In genomic region chr4:43394345-43394891, GRCm38 (mm10) we compare ENCODE assay signal across 8 mouse cellular contexts. TPM values are rescaled to one million over a fixed set of nuclear protein-coding genes. Genes with fewer than 3 reads are reported as not detected.
DNase-seq lines count a peak whose midpoint lies in the region; ATAC-seq lines count a peak whose summit lies in the region.

No protein-coding gene starts in this region.

- ATAC-seq in midbrain, embryonic 14.5 days (ENCODE audit: low FRiP score, low TSS enrichment), result no peak
- ATAC-seq in midbrain, embryonic 13.5 days, result no peak
- ATAC-seq in embryonic facial prominence, embryonic 12.5 days (ENCODE audit: insufficient number of reproducible peaks, insufficient read depth, low FRiP score, low TSS enrichment), result no peak
- ATAC-seq in liver, embryonic 11.5 days (replicated peaks; ENCODE audit: low FRiP score), result no peak

- H3K9ac ChIP-seq in midbrain, embryonic 14.5 days (replicated peaks; ENCODE audit: low read length), result no peak overlapping the region
- H3K9ac ChIP-seq in midbrain, embryonic 13.5 days (replicated peaks), result no peak overlapping the region
- no peak overlapping the region for H3K9ac ChIP-seq in embryonic facial prominence, embryonic 12.5 days
- no peak overlapping the region for H3K9ac ChIP-seq in liver, embryonic 11.5 days (ENCODE audit: low read depth, low read length)

- H3K4me3 ChIP-seq in midbrain, embryonic 14.5 days (replicated peaks; ENCODE audit: low read depth, low read length), result no peak overlapping the region
- no peak overlapping the region for H3K4me3 ChIP-seq in midbrain, embryonic 13.5 days (replicated peaks)
- H3K4me3 ChIP-seq in embryonic facial prominence, embryonic 12.5 days, result no peak overlapping the region
- no peak overlapping the region for H3K4me3 ChIP-seq in liver, embryonic 11.5 days (ENCODE audit: low read depth, low read length)

- no peak for DNase-seq in midbrain, embryonic 14.5 days
- DNase-seq in heart, postnatal 14 days, result peak; percentile 77
- DNase-seq in liver, embryonic 11.5 days (ENCODE audit: low spot score), result no peak
- peak; percentile 58 for DNase-seq in ovary, postnatal 36 days (ENCODE audit: low spot score)
- DNase-seq in thymus, postnatal 14 days, result no peak
- no peak for DNase-seq in left cerebral cortex, adult 11 months (ENCODE audit: low spot score)

- peaks cover 9% of the 10 kb centered on the region; the same call in 1 of the 2 replicates for H3K4me1 ChIP-seq in midbrain, embryonic 14.5 days (ENCODE audit: control insufficient read depth, insufficient read depth, low read length)
- H3K4me1 ChIP-seq in midbrain, embryonic 13.5 days (replicated peaks), result peaks cover 17% of the 10 kb centered on the region
- peaks cover 44% of the 10 kb centered on the region for H3K4me1 ChIP-seq in embryonic facial prominence, embryonic 12.5 days
- peaks cover 8% of the 10 kb centered on the region; the same call in 1 of the 2 replicates for H3K4me1 ChIP-seq in liver, embryonic 11.5 days (replicated peaks; ENCODE audit: control insufficient read depth, insufficient read depth, low read length)

- no peaks in the 10 kb centered on the region for H3K27me3 ChIP-seq in midbrain, embryonic 14.5 days (ENCODE audit: control insufficient read depth, insufficient read depth, low read length)
- no peaks in the 10 kb centered on the region for H3K27me3 ChIP-seq in midbrain, embryonic 13.5 days
- H3K27me3 ChIP-seq in embryonic facial prominence, embryonic 12.5 days, result no peaks in the 10 kb centered on the region
- peaks cover 5% of the 10 kb centered on the region; the same call in 1 of the 2 replicates for H3K27me3 ChIP-seq in liver, embryonic 11.5 days (replicated peaks; ENCODE audit: control insufficient read depth, insufficient read depth, low read length)

- H3K9me3 ChIP-seq in midbrain, embryonic 14.5 days (ENCODE audit: control insufficient read depth, low read length), result no peaks in the 10 kb centered on the region
- no peaks in the 10 kb centered on the region for H3K9me3 ChIP-seq in midbrain, embryonic 13.5 days
- H3K9me3 ChIP-seq in embryonic facial prominence, embryonic 12.5 days, result no peaks in the 10 kb centered on the region
- no peaks in the 10 kb centered on the region for H3K9me3 ChIP-seq in liver, embryonic 11.5 days (ENCODE audit: control insufficient read depth, low read length)

- H3K27ac ChIP-seq in midbrain, embryonic 14.5 days (replicated peaks; ENCODE audit: low read depth, low read length), result 0 out of 2 replicates have a peak overlapping the region, but pooled peaks have one; percentile 37
- H3K27ac ChIP-seq in midbrain, embryonic 13.5 days, result no peak overlapping the region
- peak overlapping the region; percentile 70 for H3K27ac ChIP-seq in embryonic facial prominence, embryonic 12.5 days
- H3K27ac ChIP-seq in liver, embryonic 11.5 days (ENCODE audit: low read depth, low read length), result peak overlapping the region; percentile 19; the same call in 1 of the 2 replicates

- intact Hi-C loops in heart, postnatal 14 days (cut with DNase I), result loop anchor here (1.0 kb wide), 1 partner anchor 12 kb away; no protein-coding TSS in a partner anchor

- WGBS in midbrain, embryonic 14.5 days, result 77% methylated on average over 15 of the region's 15 CpGs
- 73% methylated on average over 15 of the region's 15 CpGs for WGBS in midbrain, embryonic 13.5 days
- 37% methylated on average over 15 of the region's 15 CpGs for WGBS in embryonic facial prominence, embryonic 12.5 days
- WGBS in liver, embryonic 11.5 days, result 46% methylated on average over 15 of the region's 15 CpGs

- H3K36me3 ChIP-seq in midbrain, embryonic 14.5 days (ENCODE audit: control insufficient read depth, insufficient read depth, low read length), result no peaks in the 10 kb centered on the region; the same call in 1 of the 2 replicates
- no peaks in the 10 kb centered on the region for H3K36me3 ChIP-seq in midbrain, embryonic 13.5 days
- no peaks in the 10 kb centered on the region for H3K36me3 ChIP-seq in embryonic facial prominence, embryonic 12.5 days
- H3K36me3 ChIP-seq in liver, embryonic 11.5 days (ENCODE audit: control insufficient read depth, insufficient read depth, low read length), result no peaks in the 10 kb centered on the region

- H3K4me2 ChIP-seq in midbrain, embryonic 14.5 days (ENCODE audit: low read length), result no peak overlapping the region
- no peak overlapping the region for H3K4me2 ChIP-seq in midbrain, embryonic 13.5 days (replicated peaks)
- H3K4me2 ChIP-seq in embryonic facial prominence, embryonic 12.5 days (replicated peaks), result no peak overlapping the region
- no peak overlapping the region for H3K4me2 ChIP-seq in liver, embryonic 11.5 days

RNA-seq across cellular contexts. Expression of gene Rusc2, which starts 12.6 kb away (rescaled TPM):
- polyA plus RNA-seq in midbrain, embryonic 14.5 days (2014; fragmentation: Nextera tagmentation; extraction: Ambion mirVana), result 68.1 and 106 TPM in 2 replicates
- polyA plus RNA-seq in midbrain, embryonic 13.5 days (2015; fragmentation: Nextera tagmentation; extraction: Ambion mirVana), result 68.8 and 75.4 TPM in 2 replicates
- 15.7 and 18.1 TPM in 2 replicates for polyA plus RNA-seq in embryonic facial prominence, embryonic 12.5 days (2016; fragmentation: Nextera tagmentation; extraction: Ambion mirVana)
- 10 to 100 TPM; 43.8 to 51.1 TPM for total RNA-seq in heart, postnatal 14 days (2021)
- polyA plus RNA-seq in liver, embryonic 11.5 days (2014; fragmentation: Nextera tagmentation; extraction: Ambion mirVana), result 1.4 and 2.0 TPM in 2 replicates

RNA-seq across cellular contexts. Expression of gene Fam166b, which starts 34.5 kb away (rescaled TPM):
- 0.46 and 0.76 TPM in 2 replicates for polyA plus RNA-seq in midbrain, embryonic 14.5 days (2014; fragmentation: Nextera tagmentation; extraction: Ambion mirVana)
- polyA plus RNA-seq in midbrain, embryonic 13.5 days (2015; fragmentation: Nextera tagmentation; extraction: Ambion mirVana), result 0.30 and 0.83 TPM in 2 replicates
- polyA plus RNA-seq in embryonic facial prominence, embryonic 12.5 days (2016; fragmentation: Nextera tagmentation; extraction: Ambion mirVana), result 0.27 TPM in 1 of 2 replicates, not detected in the other
- under 1 TPM in 1 of 2 experiments, not detected in 1; 0.38 TPM for total RNA-seq in heart, postnatal 14 days (2021)
- polyA plus RNA-seq in liver, embryonic 11.5 days (2014; fragmentation: Nextera tagmentation; extraction: Ambion mirVana), result not detected in 2 replicates

RNA-seq across cellular contexts. Expression of gene Tesk1, which starts 47.3 kb away (rescaled TPM):
- 20.9 and 21.2 TPM in 2 replicates for polyA plus RNA-seq in midbrain, embryonic 14.5 days (2014; fragmentation: Nextera tagmentation; extraction: Ambion mirVana)
- 6.1 and 8.4 TPM in 2 replicates for polyA plus RNA-seq in midbrain, embryonic 13.5 days (2015; fragmentation: Nextera tagmentation; extraction: Ambion mirVana)
- polyA plus RNA-seq in embryonic facial prominence, embryonic 12.5 days (2016; fragmentation: Nextera tagmentation; extraction: Ambion mirVana), result 15.4 and 16.5 TPM in 2 replicates
- 10 to 100 TPM; 32.3 to 35.7 TPM for total RNA-seq in heart, postnatal 14 days (2021)
- 4.3 TPM in 2 replicates for polyA plus RNA-seq in liver, embryonic 11.5 days (2014; fragmentation: Nextera tagmentation; extraction: Ambion mirVana)

Comparison
In these comparisons a context has a peak if more than half of its experiments do, and no peak if none do; other contexts are left out.
1. DNase-seq: peak in heart, postnatal 14 days (2 of 2) and ovary, postnatal 36 days (single experiment); none in midbrain, embryonic 14.5 days (single experiment), liver, embryonic 11.5 days (single experiment), thymus, postnatal 14 days (single experiment) and left cerebral cortex, adult 11 months (single experiment).